Mouse (Mus musculus): ENCODE measurements around the gene Klhl21. TPM values are rescaled to one million over a fixed set of nuclear protein-coding genes. Genes with fewer than 3 reads are reported as not detected.

Klhl21 gene
- 10 to 100 TPM; 20.2 to 20.3 TPM for total RNA-seq (2021)
- long read RNA-seq, experiment 1, transcript Klhl21-201 (4 exons, 3,986 nt), result major isoform, 12 of 25 reads
- long read RNA-seq, experiment 1, partial matches to known transcripts, result 13 of 25 reads
- long read RNA-seq, experiment 1, other reads (novel, unspliced or antisense), result 0 of 25 reads
- long read RNA-seq, experiment 2, partial matches to known transcripts, result 1 of 4 reads
- long read RNA-seq, experiment 2, other reads (novel, unspliced or antisense), result 0 of 4 reads

DNA sequence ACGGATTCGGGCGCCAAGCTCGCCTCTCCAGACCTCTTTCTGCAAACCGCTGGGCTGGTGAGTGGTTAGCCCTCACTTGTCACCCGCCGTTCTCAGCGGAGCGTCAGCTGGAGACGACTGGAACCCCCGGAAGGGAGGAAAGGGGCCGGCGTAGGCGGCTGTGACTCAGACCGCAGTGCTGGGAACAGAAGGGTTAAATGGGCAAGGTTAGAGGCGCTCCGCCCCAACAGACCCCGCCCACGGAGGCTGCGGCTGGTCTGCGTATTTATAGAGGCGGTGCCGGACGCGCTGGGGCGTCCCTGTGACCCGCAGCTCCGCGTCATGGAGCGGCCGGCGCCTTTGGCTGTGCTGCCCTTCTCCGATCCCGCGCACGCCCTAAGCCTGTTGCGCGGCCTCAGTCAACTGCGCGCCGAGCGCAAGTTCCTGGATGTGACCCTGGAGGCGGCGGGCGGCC, at the start of gene Klhl21:
TSS of gene Klhl21 (plus strand) at position 182 of the 454 bp plus-strand sequence.
- DNase-seq (ENCODE audit: low spot score in 2 of 2), result peak; percentile 90 to 94

DNA sequence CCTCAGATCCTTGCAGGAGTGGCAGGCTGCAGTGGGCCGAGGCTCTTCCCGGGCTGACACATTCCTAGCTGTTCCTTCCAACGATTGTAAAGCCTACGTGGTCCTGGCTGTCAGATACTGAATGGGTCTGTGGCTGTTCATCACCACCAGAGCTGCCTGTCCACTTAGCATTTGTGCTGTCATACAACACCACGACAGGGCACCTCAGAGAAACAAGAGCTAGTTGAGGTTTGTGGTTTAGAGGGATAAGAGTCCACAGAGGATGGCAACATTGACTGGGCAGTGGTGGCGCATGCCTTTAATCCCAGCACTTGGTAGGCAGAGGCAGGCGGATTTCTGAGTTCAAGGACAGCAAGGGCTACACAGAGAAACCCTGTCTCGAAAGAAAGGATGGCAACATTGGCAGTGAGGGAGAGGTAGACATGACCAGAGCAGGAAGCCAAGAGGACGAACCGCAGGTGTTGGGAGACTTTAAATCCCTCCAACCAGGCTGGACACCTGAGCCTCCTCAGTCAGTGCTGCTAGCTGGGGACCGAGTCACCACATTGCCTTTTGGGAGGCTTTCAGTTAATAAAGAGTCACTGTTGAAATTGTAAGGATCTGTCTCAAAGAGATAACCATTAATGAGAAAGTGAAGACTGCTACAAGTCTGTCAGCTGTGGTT, 48.6 kb upstream of the Klhl21 start:
- no peak for DNase-seq (ENCODE audit: low spot score in 2 of 2)

DNA sequence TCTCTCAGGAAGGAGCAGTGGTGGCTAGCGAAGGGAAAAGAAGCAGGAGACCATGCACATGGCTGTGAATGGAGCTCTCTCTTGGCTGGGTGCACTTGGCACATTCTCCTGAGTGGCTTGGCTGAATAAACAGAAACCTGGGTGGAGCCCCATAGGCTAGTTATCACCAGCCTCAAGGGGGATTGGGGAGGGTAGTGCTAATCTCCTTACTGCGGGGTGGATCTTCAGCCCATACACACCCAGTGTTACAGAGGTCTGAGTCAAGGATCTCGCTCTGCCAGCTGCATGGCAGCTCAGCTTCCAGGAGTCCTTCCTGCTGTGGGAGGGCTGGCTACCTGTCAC, 48.1 kb upstream of the Klhl21 start:
- DNase-seq (ENCODE audit: low spot score in 2 of 2), result no peak

DNA sequence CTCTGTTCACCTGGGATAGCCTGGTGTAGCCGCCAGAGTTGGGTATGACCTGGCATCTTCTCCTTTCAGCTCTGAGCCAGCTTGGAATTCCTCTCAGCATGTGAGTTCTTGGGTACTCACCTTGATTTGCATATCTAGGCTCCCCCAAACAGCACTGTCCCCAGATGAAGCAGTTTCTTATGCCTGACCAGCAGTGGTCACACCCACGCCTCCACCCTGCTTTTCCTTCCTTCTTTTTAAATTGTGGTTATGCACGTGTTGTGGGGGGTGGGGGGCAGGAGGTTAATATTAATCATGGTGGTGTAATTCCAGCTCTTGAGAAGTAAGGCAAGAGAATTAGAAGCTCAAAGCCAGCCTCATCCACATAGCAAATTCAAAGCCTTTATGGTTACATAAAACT, 45.8 kb upstream of the Klhl21 start:
- DNase-seq (ENCODE audit: low spot score in 2 of 2), result no peak

DNA sequence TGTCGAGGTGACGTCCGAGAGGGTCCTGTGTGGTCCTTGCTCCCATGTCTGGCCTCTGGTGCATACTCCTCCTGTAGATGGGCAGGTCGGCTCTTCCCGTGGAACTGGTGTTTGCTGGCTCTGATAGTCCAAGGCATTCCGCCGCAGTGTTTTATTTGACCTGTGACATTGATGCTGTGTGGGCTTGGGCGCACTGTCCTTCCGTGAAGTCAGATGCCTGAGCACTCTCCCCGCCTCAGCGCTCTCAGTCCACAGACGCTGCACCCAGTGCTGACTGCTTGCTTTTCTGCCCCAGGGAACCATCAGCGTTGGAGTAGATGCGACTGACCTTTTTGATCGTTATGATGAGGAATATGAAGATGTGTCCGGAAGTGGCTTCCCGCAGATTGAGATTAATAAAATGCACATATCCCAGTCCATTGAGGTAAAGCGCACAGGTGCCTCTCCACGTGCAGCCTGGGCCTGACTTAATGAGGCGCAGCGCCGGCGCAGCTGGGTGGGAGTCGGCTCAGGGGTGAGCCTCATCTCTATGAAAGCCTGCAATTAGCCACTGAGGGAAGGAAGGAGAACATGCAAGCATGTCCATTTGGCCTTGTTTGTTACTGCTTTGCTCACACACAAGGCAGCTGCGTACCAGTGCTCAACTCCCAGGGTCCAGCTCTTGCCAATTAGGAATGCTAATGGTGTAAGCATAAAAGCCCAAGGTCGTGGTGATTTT, 40.2 kb upstream of the Klhl21 start:
- no peak for DNase-seq (ENCODE audit: low spot score in 2 of 2)

DNA sequence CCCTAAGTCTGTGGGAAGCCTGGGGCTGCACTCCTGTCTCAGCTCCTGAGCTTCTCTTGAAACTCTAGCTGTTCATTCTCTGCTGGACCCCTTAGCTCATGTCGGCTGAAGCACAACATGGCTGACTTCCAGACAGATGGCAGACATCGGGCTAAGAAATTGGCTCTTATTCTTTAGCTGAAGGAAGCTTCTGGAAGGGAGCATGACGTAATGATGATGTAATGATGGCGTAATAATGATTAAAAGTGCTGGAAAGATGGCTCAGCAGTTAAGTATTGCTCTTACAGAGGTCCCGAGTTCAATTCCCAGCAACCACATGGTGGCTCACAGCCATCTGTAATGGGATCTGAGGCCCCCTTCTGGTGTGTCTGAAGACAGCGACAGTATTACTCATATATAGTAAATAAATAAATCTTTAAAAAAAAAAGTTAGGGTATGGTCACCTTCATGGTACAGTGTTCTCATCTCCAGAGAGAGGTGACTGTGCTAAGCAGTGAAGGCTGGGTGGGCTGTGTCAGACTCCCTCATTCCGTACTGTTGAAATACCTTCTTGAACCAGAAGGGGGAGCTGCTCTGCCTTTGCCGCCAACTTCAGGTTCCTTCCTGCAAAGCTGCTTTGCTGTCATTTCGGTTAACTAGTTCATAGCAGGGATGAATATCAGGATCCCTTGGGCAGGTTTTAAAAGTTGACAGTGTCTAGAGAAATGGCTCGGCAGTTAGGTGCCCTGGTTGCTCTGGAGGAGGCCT, 36.2 kb upstream of the Klhl21 start:
- peak in 1 of 2 experiments; percentile 44 for DNase-seq (ENCODE audit: low spot score in 2 of 2)

DNA sequence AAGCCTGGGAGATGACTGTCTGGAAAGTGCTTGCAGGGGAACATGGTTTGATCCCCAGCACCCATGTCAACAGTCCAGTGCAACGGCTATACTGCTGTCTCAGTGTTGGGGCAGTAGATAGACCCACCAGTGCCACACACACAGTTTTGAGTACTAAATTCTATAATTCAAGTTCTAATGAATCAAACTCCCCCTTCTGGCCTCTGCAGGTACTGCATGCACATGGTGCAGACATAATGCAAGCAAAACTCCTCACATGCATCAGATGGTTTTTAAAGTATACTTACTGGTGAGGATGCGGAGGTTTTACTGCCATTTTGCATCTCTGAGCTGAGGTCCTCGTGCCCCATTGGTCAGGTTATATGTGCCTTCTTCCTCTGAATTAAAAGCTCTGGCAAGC, 33.2 kb upstream of the Klhl21 start:
- DNase-seq (ENCODE audit: low spot score in 2 of 2), result no peak

DNA sequence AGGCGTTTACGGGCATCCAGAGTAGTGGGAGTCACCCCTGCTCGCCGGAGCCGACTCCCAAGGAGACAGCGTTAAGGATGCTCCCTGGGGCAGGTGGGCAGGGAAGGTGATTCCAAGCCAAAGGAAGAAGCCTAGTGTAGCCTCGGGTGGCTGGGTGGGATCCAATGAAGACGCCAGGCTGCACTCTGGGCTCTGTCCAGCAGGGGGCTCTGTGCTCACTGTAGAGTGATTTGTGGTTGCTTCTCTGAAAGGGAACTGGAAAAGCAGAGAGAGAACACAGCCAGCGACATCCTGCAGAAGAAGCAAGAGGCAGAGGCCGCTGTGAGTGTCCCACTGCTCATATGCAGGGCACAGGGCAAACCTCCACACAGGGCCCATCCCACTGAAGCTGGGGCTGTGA, 30.9 kb upstream of the Klhl21 start:
- peak; percentile 87 to 94 for DNase-seq (ENCODE audit: low spot score in 2 of 2)

DNA sequence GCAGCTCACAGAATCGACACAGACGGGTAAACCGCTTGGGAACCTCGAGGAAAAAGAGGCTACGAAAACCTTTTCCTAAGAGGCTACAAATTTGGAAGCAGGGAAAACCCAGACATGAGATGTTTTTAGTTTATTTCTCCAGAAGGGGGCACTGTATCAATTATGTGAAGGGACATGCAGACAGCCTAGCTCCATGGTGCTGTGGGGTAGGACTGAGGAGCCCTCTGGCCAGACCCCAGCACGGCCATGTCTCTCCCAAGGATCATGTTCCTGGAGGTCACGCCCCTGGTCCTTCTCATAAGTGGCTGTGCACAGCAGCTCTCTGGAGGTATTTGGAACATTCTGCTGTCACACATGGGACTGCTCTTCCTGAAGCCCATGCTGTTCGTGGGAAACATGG, 27.9 kb upstream of the Klhl21 start:
- DNase-seq (ENCODE audit: low spot score in 2 of 2), result no peak

DNA sequence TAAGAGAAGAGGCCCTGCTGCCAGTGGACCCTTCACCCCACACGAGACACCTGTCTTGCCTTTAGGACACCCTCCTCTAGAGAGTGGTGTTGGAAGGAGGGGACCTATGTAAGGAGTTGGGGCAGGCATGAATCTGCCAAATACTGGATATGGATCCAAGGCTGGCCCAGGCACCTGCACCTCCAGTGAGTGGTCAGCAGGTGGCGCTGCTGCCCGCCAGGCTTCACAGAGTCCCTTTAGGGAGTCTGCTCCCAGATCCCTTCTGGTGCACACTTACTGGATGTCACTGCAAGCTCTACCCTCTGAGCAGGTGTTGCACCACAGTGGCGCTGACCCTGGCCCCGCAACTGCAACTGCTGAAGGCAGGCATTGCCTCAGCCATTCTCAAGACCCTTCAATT, 27.2 kb upstream of the Klhl21 start:
- DNase-seq (ENCODE audit: low spot score in 2 of 2), result peak; percentile 83 to 86

DNA sequence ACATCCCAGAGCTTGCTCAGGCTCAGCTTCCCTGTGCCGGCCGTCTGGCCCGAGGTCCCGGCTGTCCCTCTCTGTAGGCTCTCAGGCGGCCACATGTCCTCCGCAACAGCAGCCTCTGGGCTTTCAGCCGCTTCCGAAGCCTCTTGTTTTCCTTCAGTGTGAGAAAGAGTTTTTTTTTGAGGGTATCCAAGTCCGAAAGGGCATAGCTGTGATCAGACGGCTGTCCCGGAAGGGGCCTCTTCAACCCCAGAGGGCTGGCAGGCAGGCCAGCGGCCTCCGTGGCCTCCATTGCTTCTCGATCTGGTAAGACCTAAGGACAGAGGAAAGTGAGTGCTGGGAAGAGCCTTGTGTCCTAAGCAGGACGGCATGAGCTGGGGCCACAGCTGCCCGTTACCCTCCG, 25.6 kb upstream of the Klhl21 start:
- DNase-seq (ENCODE audit: low spot score in 2 of 2), result no peak

DNA sequence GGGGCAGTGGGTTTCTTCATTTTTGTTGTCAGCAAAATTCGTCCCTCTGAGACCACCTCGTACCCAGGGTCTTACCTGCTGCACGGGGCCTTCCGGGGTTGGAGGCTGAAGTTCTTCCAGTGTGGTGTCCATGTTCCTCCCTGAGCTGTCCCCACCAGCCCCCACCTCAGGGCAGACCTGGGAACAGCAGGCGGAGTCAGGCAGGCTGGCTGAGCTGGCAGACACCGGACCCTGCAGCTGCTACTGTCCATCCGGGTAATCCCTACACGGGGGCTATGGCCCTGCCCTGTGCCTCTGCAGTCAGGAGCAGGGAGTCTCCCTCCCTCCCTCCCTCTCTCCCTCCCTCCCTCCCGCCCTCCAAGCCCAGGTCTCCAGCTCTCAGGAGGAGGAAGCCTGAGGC, 25.0 kb upstream of the Klhl21 start:
- DNase-seq (ENCODE audit: low spot score in 2 of 2), result no peak

DNA sequence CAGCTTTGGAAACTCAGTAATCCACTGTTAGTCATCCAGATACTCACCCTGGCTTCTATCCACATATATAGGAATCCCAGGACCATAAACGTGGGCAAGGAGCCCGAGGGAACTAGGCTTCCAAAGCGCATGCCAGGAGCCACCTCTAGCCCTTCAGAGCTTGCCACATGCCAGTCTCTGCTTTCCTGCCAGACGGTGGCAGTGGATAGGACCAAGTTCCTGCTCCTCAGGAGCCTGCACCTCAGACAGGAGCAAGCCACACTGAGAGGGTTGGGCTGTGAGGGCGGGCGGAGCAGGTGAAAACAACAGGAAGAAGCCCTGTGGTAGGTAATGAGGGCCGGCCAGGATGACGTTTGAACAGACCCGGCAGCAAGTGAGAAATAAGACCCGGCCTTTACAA, 22.7 kb upstream of the Klhl21 start:
- no peak for DNase-seq (ENCODE audit: low spot score in 2 of 2)

DNA sequence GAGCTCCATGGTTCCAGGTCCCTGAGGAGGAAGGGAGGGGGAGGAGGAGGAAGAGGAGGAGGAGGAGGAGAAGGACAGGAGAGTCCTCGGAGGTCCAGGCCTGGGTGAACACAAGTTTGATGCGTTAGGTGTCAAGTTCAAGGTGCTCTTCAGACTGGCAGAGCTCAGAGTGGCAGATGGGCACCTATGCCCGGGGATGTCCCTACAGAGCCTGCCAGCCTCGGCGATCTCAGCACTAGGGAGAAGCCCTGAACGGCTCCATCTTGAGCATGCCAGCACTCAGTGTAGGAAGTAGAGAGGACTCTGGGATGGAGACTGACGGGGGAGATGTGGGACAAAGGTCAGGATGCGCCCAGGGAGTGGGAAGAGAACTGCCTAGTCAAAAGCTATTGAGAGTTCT, 22.0 kb upstream of the Klhl21 start:
- DNase-seq (ENCODE audit: low spot score in 2 of 2), result no peak

DNA sequence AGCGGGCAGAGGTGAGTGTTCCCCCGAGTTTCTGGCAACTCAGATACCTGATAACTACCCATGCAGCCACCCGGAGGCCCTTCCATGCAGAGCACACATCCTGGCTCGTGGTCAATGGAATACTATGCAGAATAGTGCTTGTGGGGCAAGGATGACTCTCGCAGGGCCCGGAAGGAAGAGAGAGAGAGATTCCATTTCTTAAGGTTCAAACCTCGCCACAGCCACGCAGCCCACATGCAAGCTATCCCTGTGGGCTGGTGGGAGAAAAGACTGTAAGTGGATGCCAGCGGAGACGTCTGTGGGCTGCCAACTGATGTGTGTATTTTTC, 20.6 kb upstream of the Klhl21 start:
- DNase-seq (ENCODE audit: low spot score in 2 of 2), result no peak

DNA sequence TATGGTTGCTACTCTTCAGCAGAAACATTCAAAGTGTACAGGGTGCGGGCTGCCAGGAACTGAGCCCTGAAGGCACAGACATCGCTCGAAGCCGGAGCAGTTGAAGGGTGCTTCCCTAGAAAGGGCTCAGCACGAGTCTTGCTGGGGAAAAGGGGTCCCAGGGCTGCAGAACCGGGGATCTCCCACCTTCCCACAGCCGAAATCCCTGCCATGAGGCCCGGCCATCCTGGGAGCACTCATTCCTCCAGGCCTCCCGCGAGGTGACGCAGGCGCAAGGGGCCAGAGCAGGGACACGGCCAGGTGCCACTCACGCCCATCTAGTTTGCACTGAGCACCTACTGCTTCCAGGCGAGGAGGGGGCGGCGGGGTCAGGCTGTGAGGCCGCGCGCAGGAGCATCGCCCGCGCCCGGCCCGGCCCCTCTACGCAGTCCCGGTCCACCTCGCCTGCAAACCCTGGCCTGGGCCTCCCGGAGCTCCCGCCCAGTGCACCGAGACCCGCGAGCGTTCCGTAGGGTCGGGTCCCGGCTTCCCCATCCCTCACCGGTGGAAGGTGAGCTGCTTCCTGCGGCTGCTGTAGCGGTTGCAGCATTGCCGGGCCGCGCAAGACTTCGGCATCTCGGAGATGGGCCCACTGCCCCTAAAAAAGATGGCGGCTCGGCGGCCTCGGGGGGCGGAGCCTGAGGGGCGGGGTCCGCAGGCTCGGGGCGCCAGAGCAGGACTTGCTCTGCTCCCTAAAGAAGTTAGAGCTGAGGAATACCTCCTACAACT, 20.1 kb upstream of the Klhl21 start, which contains the start of gene Thap3:
TSS of gene Thap3 (minus strand) at position 656 of the 768 bp plus-strand sequence.
- peak; percentile 78 to 85 for DNase-seq (ENCODE audit: low spot score in 2 of 2)

DNA sequence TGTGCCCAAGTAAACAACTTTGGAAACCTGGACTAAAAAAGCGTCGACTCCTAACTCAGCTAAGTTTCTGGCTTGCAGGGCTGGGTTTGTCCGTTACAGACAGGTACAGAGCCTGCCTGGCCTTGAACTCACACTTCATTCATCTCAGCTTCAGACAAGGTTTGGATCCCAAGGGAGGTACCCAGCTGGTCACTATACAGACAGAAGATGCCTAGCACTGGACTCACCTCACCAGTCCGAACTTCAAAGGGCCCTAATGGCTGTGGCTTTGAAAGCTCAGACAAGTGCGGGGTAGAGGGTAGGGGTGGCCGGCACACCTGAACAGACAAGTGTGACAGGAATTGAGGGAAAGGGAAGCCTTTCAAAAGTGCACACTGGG, 19.5 kb upstream of the Klhl21 start:
- DNase-seq (ENCODE audit: low spot score in 2 of 2), result no peak

DNA sequence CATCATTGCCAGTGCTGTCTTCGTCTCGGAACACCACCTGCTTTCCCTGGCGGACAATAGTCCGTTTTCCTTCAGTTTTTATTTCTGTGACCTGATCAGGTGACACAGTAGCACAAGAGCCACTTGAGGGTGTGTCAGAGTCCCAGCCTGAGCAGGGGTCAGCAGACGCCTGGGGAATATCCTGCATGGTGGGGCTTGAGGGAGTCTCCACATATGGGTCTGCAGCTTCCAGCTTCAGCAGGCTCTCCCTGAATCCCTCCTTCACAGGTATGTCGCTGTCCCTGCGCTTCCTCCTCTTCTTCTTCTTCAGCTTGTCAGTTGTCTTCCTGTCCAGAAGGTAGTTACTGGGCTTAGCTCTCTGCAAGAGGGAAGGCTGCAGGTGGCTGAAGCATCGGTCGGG, 16.5 kb upstream of the Klhl21 start:
- DNase-seq (ENCODE audit: low spot score in 2 of 2), result no peak

DNA sequence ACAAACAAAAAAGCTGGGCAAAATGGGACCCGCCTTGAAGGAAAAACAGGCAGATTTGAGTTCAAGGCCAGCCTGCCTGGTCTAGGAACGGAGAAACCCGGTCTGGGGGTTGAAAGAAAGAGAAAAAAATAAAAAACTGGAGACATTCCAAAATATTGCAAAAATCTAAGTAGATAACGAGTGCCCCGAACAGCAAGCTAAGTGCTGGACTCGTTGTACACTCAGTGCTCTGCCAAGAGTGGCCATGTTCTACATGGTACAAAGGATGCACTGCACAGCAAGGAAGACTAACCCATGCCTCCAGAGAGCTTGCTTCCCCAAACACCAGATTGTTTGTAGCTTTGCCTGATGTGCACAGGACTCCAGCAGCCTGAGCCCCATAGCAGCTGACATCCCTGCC, 15.6 kb upstream of the Klhl21 start:
- DNase-seq (ENCODE audit: low spot score in 2 of 2), result no peak

DNA sequence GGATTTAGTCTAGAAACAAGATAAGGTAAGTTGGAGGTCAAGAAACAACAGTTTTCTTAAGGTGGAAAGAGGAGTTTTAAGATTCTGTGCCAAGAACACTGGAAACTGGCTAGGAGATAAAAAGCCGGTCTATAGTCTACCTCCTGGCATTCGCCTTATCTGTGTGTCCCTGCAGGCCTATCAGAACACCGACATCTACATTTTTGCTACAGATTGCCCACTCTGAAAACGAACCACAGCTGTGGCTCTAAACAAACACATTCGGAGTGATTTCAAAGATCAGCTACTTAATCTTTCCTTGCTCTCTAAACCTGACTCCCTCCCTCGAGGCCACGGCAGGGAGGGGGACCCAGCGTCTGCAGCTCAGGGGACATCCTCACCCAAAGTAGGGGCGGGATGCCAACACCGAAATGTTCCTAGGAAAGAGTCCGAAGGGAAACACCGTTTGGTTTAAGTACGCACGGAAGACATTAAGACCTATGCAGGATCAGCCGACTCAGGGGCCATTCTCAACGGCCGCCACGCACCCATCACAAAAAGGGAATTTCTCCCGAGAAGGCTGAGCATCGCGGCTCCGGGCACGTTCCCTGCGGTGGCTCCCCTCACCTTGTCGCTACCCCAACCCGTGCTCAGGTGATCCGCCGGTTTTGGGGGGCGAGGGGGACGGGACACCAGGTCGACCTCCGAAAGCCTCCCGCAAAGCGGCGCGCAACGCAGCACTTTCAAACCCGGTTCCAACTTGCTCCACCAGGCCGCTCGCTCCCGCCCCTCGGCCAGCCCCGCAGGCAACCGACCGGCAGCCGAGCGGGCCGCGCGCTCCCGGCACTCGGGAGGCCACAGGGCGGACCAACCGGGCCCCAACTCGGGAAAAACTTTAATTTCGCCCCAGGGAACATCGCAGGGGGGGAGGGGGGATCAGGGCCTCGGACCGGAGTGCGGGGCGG, 14.1 kb upstream of the Klhl21 start:
- no peak for DNase-seq (ENCODE audit: low spot score in 2 of 2)

Data from left cerebral cortex, adult 18-20 months (tissue).